Mouse (Mus musculus) kidney, postnatal 36 days (tissue): ENCODE measurements around the gene Klf7.
A peak's percentile ranks its signal among the peaks of the same experiment; 100 is the strongest.
"Not testable (repeated sequence)": the region's sequence is repeated elsewhere in the genome, so short reads cannot be mapped to it uniquely, and the experiment has no call there.

Experiments
- DNase-seq, 2 experiments: peaks; one replicate each; pipeline ENCODE4 v3.0.0; 2021 to 2022; ENCODE audit warnings: mixed read lengths in 2 of 2

Gene Klf7

GRCm38 (mm10) chr1:64121559-64122465 is at the start of gene Klf7:
Klf7 (minus strand) TSS chr1:64122282.
- peak; percentile 96 to 99 for DNase-seq

- no peak for DNase-seq
Observed at GRCm38 (mm10) chr1:64164526-64165062, 42.5 kb upstream of the Klf7 start.

DNA sequence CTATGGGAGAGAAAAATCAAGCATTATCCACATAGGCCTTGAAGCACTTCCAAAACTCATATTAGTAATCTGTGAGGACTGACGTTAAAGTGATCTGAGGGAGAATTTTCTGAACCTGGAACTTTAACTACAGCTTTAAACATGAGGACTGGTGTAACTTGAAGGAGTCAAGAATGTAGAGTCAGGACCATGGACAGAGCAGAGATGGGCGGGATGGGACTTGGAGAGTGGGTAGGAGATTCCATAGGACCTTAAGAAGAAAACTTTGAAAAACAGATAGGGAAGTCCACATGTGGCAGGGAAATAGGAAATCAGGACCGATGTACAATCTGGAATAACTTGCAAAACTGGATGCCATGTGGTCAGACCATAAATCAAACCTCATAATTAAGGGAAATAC is 36.7 kb upstream of the Klf7 start:
- peak in 1 of 2 experiments; percentile 32 for DNase-seq

GRCm38 (mm10) chr1:64149185-64149584 is 27.1 kb upstream of the Klf7 start:
- no peak for DNase-seq

DNA sequence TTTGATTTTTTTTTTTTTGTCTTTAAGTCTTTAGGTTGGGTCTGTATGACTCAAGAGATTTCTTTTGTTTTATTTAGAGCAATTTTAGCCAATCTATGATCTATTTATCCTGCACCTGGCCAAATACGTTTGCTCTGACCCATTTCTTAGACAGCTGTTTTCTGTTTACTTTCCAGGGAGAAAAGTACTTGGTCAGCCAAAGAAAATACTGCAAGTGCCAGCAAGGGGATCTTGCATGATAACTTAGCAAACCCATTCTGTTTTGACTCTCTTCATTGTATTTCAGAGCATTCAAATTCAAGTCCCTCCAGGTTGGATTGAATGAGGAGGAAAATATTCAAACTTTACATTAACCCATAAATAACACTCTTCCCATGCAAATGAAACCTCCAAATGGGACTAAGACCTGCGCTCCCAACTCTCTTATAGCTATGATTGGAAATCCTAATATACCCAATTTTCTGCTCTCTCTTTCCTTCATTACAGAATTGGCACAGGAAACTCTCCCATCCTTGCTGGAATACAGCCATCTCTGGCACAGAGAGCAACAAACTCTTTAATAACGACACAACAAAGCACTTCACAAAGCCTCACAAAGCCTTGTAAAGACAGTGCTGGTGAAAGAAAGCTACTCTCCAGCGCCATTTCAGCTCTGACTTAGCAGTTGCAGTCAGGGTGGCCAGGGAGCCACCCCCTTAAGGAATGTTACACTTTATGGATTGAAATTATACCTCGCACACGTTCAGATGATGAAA is 20.8 kb upstream of the Klf7 start:
- DNase-seq: peak; percentile 6 to 10

- no peak for DNase-seq
Observed at GRCm38 (mm10) chr1:64134439-64134838, 12.4 kb upstream of the Klf7 start.

DNA sequence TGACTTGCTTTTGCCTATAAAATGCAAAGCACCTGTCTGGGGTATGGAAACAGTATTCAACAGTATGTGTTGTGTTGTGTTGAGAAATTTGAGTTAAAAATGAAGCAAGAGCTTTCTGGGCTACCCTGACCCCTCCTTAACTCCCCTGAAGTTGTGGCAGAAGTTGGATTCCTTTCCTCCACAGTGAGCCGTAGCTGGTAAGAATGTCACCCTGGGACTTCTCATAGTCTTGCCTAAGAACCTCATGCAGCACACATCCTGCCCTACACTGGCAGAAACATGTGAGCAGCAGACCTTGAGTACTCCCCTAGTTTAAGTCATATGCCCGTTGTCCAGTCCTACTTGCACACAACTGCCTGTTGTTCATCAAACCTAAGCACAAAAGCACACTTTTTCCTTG is 4.7 kb upstream of the Klf7 start:
- no peak for DNase-seq

DNA sequence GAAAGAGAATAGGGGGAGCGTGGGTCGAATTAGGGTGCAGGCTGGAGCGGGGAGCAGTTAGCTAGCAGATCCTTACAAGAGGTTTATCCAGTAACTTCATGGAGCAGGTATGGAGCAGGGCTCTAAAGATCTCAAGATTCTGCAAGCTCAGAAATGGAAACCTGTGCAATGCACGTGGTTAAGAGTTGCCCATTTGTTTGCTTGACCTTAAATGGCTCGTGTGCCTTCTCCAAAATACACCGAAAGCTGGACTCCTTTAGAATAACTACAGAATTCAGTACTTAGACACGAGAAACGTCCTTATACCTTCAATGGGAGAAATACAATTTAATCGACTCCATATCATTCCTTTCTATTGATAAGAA is 366 bp upstream of the Klf7 start:
- no peak for DNase-seq

- DNase-seq: peak in 1 of 2 experiments; percentile 45
Observed at GRCm38 (mm10) chr1:64120811-64121515, 1.1 kb downstream of the Klf7 start.

GRCm38 (mm10) chr1:64120421-64120810 is 1.7 kb downstream of the Klf7 start:
- peak in 1 of 2 experiments; percentile 39 for DNase-seq

DNA sequence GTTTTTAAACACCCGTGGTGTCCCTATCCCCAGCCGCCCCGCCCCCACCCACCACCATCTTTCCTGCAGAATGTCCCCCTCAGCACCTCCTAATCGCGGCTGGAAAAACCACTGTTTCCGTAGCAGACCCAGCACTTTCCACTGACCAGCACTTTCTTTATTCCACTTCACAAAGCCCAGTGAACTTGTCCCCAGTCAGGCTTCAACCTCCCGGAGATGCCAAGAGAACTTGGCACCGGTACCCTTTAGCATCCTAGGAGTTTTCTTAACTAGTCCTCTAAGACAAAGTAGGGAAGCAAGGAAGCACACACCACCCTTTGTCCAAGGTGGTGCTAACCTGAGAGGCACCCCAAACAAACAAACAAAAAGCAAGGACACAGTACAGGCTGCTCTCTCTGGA is 2.2 kb downstream of the Klf7 start:
- peak in 1 of 2 experiments; percentile 35 for DNase-seq

DNA sequence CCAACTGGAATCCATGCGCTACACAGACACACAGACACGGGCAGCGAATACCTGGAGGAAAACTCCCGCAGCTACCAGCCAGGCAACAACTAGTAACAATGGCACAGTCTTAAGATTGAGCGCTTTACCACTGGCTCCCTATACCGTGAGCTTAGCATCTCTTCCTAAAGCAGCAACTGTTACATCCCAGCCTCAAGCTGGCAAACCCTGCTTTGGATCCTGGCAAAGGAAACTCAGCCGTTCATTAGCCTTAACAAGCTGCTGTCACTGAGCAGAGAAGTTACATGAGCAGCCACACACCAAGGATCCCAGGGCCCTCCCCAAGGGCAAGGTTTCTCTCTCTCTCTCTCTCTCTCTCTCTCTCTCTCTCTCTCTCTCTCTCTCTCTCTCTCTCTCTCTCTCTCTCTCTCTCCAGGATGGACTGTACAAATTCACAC is 2.7 kb downstream of the Klf7 start:
- DNase-seq: peak in 1 of 2 experiments; percentile 36

- peak; percentile 38 to 45 for DNase-seq
Observed at GRCm38 (mm10) chr1:64118285-64119170, 3.6 kb downstream of the Klf7 start.

DNA sequence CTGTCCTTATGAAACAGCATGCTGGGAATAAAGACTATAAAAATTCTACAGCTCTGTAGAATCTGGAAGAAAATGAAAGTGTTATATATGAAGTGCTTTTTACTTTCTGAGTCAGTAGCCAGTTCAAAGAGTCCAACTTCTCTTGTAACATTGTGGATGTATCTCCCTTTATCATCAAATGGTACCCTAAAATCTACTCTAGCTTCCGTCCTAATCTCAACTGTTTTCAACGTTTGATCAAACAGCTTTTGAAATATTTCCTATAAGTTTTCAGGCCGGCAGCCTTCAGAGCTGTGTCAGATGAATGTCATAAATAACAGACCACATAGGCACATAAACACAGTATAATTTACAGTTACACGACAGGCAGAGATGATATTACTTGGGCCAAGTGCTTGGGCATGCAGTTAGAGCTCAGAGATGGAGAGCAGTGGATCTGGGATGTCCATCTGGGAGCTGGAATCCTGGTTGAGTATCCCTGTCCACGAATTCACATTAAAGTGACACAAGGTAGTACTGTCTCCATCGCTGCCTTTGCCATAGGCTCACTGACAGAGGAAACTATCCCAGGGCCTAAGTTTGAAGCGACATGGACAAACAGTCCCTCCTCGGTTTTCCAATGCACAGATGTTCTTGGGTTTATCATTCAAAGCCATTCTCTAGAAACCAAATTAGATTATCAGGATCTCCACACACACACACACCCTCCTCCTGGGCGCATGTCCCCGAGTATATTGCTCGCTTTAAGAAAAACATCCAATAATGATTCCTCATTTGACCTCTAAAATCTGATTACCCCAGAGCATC is 4.4 kb downstream of the Klf7 start:
- no peak for DNase-seq

DNA sequence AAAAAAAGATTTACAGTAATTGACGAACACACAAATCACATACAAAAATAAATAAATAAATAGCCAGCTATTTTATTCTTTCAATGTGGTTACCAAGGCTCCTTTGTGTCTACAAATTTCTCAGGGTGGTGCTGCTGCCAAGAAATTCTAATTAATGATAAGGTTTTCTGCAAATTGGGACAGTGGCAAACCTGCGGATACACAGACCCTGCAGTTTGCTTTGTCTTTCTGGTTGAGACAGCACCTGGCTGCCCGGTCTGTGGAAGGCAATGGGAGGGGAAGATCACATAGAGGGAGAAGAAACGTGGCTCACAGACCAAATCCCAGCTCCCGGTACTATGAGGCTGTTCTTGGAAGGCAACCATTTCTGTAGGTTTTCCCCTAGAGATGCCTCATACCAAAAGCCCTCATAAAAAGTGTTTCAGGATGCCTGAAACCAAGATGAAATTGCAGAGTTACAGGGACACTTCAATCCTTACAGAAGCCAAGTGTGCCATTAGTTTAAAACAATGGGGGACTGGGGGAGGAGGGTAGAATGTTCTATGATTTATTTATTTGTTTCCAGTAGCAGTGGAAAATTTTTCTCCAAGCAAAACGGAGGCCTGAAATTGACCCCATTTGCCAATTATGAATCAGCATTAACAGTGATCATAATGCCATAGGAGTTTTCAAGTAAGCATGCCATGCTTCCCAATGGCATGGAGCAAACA is 5.2 kb downstream of the Klf7 start:
- DNase-seq: peak in 1 of 2 experiments; percentile 42

- no peak for DNase-seq
Observed at GRCm38 (mm10) chr1:64114579-64114978, 7.5 kb downstream of the Klf7 start.

GRCm38 (mm10) chr1:64108653-64109052 is 13.4 kb downstream of the Klf7 start:
- not testable (repeated sequence) for DNase-seq

- DNase-seq: peak in 1 of 2 experiments; percentile 26
Observed at GRCm38 (mm10) chr1:64107526-64107925, 14.6 kb downstream of the Klf7 start.

GRCm38 (mm10) chr1:64106127-64106526 is 16.0 kb downstream of the Klf7 start:
- DNase-seq: no peak

GRCm38 (mm10) chr1:64105181-64105646 is 16.9 kb downstream of the Klf7 start:
- no peak for DNase-seq
